Mouse (Mus musculus) embryo, embryonic 11 days (tissue): ENCODE data around the gene Ripor2.

Source experiments
- DNase-seq: peaks from one replicate; pipeline ENCODE4 v3.0.0-alpha.2; 2015

Ripor2 gene

GRCm38 (mm10) chr13:24778706-24779380, 196.9 kb downstream of the Ripor2 start:
- DNase-seq, result no peak

GRCm38 (mm10) chr13:24781916-24782315, 199.9 kb downstream of the Ripor2 start:
- DNase-seq, result no peak
